Mouse (Mus musculus) CD4-positive, CD25-positive, alpha-beta regulatory T cell, adult 4 months (primary cell): ENCODE measurements around the gene Alcam. TPM values are rescaled to one million over a fixed set of nuclear protein-coding genes. Genes with fewer than 3 reads are reported as not detected.

ENCODE experiments used
- ATAC-seq: one replicate; pipeline ENCODE4 v1.8.0; 2017
- polyA plus RNA-seq, 2 experiments: library from polyadenylated mRNA; unstranded; fragments of 100-300 nt; shearing (Covaris generic); gene quantifications; one replicate each; pipeline ENCODE4 v1.2.1; 2017

Alcam gene
- polyA plus RNA-seq, 2 experiments from 2014 or later = 3.6 to 8.8 TPM

GRCm38 (mm10) chr16:52363944-52364511 is 89.8 kb downstream of the Alcam start:
- ATAC-seq = no peak

DNA sequence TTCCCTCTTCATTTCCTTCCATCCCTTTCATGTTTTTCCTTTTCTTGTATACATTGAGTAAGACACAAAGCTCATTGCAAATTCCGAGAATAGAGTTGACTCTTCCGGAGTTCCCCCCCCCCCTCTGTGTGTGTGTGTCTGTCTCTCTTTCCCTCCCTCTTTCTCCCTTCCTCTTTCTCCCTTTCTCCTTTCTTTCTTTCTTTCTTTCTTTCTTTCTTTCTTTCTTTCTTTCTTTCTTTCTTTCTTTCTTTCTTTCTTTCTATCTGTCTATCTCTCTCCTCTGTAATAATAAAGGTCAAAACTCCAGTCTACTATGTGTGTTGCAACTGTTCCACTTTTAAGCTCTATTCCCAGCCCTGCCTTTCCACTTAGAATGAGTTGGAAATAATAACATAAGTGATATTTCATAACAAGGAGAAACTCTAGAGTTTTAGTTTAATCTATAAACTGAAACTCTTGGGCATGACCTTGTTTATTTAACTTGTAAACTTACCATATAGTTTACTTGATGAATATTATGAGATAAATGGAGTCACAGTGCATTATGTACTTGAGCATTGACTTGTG is 110.3 kb downstream of the Alcam start:
- ATAC-seq = no peak

DNA sequence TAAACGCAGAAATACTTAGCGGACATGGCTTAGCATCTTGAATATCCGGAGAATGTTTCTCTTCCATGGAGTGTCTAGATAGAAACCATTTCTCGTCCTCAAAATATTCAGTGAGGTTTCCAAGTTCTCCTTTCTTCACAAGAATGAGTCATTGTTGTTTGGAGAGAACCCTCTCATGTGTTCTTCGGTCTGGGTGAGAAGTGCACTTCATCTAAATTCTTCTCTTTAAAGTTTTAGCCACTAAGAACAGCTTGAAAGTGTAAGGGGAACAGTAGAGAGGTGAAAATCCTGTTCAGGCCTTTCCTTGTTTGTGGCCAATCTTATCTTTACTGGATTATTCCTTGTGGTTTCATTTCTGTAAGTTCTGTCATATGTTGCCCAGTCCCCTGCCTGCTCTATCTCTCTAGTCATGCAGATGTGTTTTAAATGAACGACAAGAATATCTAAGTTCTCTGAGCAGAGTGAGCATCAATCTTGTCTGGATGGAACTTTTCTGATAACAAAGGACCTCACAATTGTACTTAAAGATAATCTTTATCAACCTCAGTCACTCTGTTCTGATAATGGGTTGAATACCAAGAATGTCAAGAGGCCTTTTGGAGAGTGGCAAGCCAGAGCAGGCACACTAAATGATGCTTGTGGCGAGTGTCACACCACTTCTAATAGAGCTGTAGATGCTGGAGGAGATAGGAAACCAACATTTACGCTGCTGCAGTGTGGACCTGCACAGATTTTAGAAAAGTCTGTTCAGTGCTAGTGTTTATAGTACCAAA is 111.0 kb downstream of the Alcam start:
- no peak for ATAC-seq

GRCm38 (mm10) chr16:52334084-52334483 is 119.8 kb downstream of the Alcam start:
- ATAC-seq = no peak

DNA sequence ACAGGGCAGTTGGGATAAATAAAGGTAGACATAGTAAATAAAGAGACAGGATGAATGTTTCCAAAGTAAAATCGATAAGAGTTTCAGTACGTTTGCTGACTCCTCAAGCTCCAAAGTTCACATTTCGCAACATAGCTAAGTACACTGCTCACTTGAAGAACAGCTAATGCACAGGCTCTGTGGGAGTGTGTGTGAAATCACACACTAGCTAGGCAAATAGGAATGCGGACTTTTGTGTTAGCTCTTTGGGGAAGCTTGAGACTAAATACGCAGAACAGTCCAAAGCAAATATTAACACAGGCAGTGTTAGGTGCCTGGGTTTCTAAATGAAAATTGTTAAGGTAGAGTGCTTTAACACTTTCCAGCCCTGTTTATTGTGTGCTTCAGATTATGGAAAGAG is 120.2 kb downstream of the Alcam start:
- ATAC-seq = no peak

GRCm38 (mm10) chr16:52331341-52331830 is 122.5 kb downstream of the Alcam start:
- no peak for ATAC-seq

DNA sequence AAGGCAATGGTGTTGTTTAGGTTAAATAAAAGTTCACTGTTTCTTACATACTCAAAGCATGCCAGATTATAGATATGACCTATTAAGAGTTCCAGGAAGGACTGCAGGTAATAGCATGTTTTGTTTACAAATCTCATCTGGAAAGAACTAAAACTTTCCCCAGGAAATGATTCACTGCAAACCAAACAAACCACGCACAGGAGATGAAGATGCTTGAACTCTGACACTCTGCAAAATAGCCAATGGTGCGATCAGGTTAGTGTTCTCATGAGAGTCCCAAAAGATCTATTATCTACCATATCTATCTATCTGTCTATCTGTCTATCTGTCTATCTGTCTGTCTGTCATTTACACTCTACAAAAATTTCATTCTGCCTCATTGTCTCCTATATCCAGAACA is 124.5 kb downstream of the Alcam start:
- peak; percentile 39 for ATAC-seq

DNA sequence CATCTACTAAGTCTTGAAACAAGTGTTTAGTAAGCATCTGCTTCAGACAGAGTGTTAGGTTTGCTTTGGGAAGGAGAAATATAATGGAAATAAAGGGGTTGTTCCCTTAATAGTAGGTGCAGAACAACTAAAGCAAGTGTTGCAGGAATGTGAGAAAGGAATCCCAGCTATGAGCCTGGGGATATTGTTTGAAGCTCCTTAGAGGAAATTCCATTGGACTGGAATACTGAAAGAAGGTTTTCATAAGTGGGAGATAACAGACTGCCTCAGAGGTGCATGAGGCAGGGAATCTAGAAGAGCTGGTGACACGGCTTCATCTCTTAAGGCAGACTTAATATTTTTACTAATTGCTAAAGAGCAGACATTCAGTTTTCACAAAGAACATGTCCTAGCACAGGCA is 134.6 kb downstream of the Alcam start:
- no peak for ATAC-seq

- peak; percentile 87 for ATAC-seq
Observed at GRCm38 (mm10) chr16:52311073-52311472, 142.8 kb downstream of the Alcam start.

DNA sequence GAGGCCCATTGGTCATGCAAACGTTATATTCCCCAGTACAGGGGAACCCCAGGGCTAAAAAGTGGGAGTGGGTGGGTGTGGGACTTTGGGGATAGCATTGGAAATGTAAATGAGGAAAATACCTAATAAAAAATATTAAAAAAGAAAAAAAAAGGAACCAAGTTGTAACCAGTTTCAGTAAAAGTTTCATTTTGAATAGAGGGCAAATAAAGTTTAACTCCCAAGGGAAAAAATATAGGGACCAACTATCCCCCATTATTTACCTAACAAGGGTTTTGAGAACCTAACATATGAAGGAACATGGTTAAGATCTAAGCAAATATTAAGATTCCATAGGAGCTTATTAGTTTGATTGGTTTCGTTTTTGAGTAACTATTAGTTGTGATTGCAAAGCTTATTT is 146.9 kb downstream of the Alcam start:
- no peak for ATAC-seq

GRCm38 (mm10) chr16:52303532-52303902 is 150.4 kb downstream of the Alcam start:
- ATAC-seq = no peak

DNA sequence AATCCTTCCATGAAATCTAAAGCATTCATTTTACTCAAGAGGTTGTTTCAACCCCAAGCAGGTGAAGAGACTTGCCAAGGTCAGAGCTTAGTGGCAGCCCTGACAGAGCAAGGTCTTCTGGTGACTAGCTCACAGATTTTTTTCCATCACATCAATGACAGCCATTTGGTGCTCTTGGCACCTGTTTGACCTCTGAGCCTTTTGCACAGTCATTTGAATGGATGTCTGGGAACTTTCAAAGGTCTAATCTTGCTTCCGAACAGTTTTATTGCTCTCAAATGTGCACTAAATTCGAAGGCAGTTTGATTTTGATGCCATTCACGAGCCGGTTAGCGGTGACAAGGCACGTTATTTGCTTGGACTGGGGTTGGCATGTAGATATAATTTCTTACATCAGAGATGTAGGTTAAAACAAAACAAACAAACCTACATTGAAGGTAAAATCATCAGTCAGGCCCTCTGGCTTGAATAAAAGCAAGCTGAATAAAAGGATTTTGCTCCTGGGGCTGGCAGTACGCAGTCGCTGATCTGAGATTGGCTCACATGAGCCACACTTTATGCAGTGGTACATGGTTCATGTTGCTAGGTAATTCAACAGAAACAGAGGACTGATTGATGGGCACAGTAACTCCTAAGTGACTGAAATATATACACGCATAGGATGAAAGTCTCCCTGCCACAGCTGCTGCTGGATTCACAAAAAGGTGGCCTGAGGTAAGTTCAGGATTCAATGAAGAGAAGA is 150.9 kb downstream of the Alcam start:
- no peak for ATAC-seq

DNA sequence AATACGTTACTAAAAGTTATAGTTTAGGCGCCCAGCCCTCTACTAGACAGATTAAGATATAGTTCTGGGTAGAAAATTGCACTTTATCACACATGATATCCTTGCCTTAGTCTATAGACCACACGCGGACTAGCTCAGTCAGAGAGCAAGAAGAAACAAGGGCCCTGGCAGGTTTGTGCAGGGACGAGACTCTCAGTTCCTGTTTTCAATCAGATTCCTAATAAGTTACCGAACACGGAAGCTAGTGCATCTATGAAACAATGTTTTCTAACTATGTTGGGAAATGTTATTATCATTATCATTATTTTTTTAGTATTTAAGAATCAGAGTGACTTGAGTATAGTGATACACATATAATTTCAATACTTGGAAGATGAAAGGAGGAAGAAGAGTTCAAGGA is 152.1 kb downstream of the Alcam start:
- ATAC-seq = no peak

- no peak for ATAC-seq
Observed at GRCm38 (mm10) chr16:52296376-52296775, 157.5 kb downstream of the Alcam start.

DNA sequence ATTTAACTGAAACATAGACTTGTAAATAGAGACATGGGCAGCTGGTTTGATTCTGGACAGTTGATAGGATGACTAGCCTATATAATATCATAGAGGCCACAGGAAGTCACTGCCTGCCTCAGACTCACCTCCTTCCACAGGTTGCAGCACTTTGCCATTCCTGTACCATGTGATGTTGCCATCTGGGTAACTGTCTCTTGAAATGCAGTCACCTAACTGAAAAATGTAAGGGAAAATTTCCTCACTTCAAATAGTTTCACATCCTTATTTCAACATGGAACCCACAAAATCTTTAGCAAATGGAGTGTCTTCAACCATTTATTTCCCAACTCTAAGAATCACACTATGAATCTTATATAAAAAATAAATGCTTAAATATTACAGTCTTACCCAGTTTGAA is 158.3 kb downstream of the Alcam start:
- ATAC-seq = no peak

DNA sequence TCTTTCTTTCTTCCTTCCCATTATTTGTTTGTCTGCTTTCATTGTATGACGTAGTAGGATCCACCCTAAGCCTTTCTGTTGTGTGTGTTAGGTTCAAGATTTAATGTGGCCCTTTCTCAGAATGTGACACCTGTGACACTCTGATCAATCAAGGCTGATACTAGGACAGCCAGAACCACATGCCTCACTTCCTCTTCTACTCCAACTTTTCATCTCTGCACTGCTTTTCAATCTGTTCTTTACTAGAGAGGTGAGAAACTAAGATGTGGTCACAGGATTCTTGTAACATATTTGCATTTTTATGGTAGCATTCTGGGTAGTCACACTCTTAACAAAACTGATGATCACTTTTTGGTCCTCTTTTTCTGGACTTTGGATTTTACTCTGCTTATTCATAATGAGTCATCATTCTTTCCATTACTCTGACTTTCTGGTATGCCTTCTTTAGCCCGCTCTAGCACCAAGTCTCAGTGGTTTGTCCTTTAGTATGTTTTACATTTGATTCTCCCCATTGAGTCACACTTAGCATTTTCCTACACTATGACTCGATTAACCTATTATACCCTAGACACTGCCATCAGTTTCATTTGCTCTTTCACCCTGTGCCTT is 161.3 kb downstream of the Alcam start:
- peak; percentile 73 for ATAC-seq

- ATAC-seq = no peak
Observed at GRCm38 (mm10) chr16:52280186-52280585, 173.7 kb downstream of the Alcam start.

DNA sequence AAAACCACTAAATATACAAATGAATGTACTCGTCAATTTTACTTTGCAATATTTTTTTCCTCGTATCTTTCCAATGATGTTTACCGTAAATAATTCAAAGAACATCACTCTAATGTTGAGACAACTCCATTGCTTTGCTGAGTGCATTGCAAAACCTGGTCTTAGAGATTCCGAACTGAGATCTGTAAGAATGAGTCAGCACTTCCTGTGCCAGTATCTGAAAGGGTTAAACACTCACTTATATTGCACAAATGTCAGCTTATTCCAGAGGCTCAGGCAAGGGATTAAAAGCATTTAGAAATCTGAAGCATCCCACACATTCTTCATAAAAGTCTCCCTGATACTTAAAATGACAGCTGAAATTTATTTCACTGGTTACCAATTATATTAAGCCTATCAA is 188.8 kb downstream of the Alcam start:
- ATAC-seq = no peak

DNA sequence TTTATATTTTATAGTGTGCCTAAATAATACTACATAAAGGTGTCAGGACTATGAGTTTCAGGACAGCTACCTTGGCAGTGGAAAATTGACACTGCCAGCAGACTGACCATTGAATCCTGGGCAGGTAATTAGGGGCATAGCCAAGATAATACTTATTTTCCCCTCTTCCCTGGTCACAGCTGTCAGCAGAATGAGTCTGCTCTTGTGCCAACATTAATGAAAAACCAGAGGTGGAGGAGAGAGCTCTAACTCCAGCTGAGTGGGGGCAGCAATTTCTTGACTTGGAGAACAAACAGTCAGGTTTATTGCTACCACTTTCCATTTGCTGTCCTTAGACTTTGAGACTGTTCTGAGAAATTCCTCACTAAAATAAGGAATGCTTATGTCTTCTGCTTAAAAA is 190.1 kb downstream of the Alcam start:
- no peak for ATAC-seq

GRCm38 (mm10) chr16:52262582-52262981 is 191.3 kb downstream of the Alcam start:
- no peak for ATAC-seq

DNA sequence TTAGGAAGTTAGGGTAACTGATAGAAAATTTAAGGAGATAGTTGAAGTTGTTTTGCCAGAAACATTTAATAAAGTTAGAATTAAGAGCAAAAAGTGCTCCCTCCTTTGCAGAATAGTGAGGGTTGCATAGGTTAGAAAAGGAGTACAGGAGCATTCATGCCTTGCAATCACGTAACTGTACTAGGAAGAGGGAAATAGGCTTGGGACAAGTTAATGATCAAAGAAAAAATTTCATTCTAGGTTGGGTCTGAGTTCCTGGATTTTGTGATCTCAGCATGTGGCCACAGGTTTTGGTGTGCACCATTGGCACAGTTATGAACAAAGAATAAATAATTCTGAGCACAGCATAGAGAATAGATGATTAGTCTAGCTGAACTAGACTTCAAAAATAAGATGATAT is 192.1 kb downstream of the Alcam start:
- no peak for ATAC-seq

- ATAC-seq = no peak
Observed at GRCm38 (mm10) chr16:52250935-52251334, 202.9 kb downstream of the Alcam start.

GRCm38 (mm10) chr16:52250196-52250595 is 203.7 kb downstream of the Alcam start:
- no peak for ATAC-seq
